Mouse (Mus musculus) CH12.LX (cell line): ENCODE data around the gene Cebpg. TPM values are rescaled to one million over a fixed set of nuclear protein-coding genes. Genes with fewer than 3 reads are reported as not detected.

Experiments
- DNase-seq: peaks from one replicate; pipeline ENCODE4 v3.0.0-alpha.2; 2013; ENCODE audit errors: extremely low read depth
- H3K27ac ChIP-seq: 2 replicates; pipeline ENCODE4 v1.5.1; 2012; ENCODE audit warnings: low read depth, mild to moderate bottlenecking, control low read depth, moderate library complexity; ENCODE audit not compliant: insufficient read depth
- H3K27me3 ChIP-seq: replicated peaks from 2 replicates; pipeline ENCODE3; 2012; ENCODE audit warnings: inconsistent platforms
- H3K36me3 ChIP-seq, 2 experiments: replicated peaks in 1 of 2; 2 replicates each; pipeline versions ENCODE3 to v1.6.1; 2012; ENCODE audit warnings: inconsistent platforms in 1 of 2, low read length in 1 of 2, mild to moderate bottlenecking in 1 of 2, mixed read lengths in 1 of 2, moderate library complexity in 1 of 2; ENCODE audit not compliant: control insufficient read depth in 1 of 2, insufficient read depth in 1 of 2
- H3K4me1 ChIP-seq, 2 experiments: 2 replicates each; pipeline ENCODE4 v1.6.1; 2012; ENCODE audit warnings: inconsistent platforms in 1 of 2, moderate library complexity in 1 of 2; ENCODE audit not compliant: insufficient read depth in 2 of 2, control insufficient read depth in 1 of 2
- H3K4me2 ChIP-seq: 2 replicates; pipeline ENCODE4 v1.6.1; 2012; ENCODE audit warnings: low read depth, mild to moderate bottlenecking, control low read depth; ENCODE audit not compliant: poor library complexity, insufficient read depth, severe bottlenecking
- H3K4me3 ChIP-seq, 3 experiments: fragments of 150-350 bp in 1 of 3; sonication (generic) in 1 of 3; replicated peaks in 1 of 3; 2 replicates each; pipeline versions ENCODE3 to v1.5.1; 2011 to 2012; ENCODE audit warnings: low read depth in 2 of 3, low read length in 2 of 3, mild to moderate bottlenecking in 2 of 3, moderate library complexity in 2 of 3, control low read depth in 1 of 3, improper control_type of control experiment in 1 of 3, inconsistent platforms in 1 of 3, mixed read lengths in 1 of 3; ENCODE audit not compliant: poor library complexity in 1 of 3
- H3K79me2 ChIP-seq: replicated peaks from 2 replicates; pipeline ENCODE4 v1.6.1; 2012; ENCODE audit warnings: mild to moderate bottlenecking, moderate library complexity; ENCODE audit not compliant: control insufficient read depth, poor library complexity, insufficient read depth, severe bottlenecking; ENCODE audit errors: extremely low read depth
- H3K9ac ChIP-seq: 2 replicates; pipeline ENCODE4 v1.6.1; 2012; ENCODE audit warnings: low read depth, mild to moderate bottlenecking, control low read depth, moderate library complexity; ENCODE audit not compliant: insufficient read depth
- H3K9me3 ChIP-seq: replicated peaks from 2 replicates; pipeline ENCODE3; 2012; ENCODE audit warnings: low read length, inconsistent platforms, mixed read lengths
- BHLHE40 ChIP-seq: IDR thresholded peaks from 2 replicates; pipeline ENCODE4 v1.6.1; 2011; ENCODE audit warnings: mild to moderate bottlenecking, low read depth, low read length, improper control_type of control experiment
- CHD2 ChIP-seq: IDR thresholded peaks from 2 replicates; pipeline ENCODE4 v1.6.1; 2011; ENCODE audit warnings: low read length, improper control_type of control experiment
- E2F4 ChIP-seq: IDR thresholded peaks from 2 replicates; pipeline ENCODE4 v1.6.1; 2011; ENCODE audit warnings: low read depth, low read length, improper control_type of control experiment; ENCODE audit not compliant: insufficient replicate concordance
- ELF1 ChIP-seq: IDR thresholded peaks from 2 replicates; pipeline ENCODE4 v1.6.1; 2014; ENCODE audit warnings: low read depth, mild to moderate bottlenecking, inconsistent platforms, low read length, improper control_type of control experiment
- ETS1 ChIP-seq: conservative IDR thresholded peaks from 2 replicates; pipeline ENCODE4 v1.6.1; 2012; ENCODE audit warnings: low read depth, mild to moderate bottlenecking, inconsistent platforms, low read length, improper control_type of control experiment, moderate library complexity
- GABPA ChIP-seq: IDR thresholded peaks from 2 replicates; pipeline ENCODE4 v1.6.1; 2012; ENCODE audit warnings: low read depth, low read length, improper control_type of control experiment, inconsistent platforms; ENCODE audit not compliant: insufficient replicate concordance
- JUN ChIP-seq: IDR thresholded peaks from 2 replicates; pipeline ENCODE4 v1.6.1; 2011; ENCODE audit warnings: low read depth, mild to moderate bottlenecking, low read length, improper control_type of control experiment, moderate library complexity; ENCODE audit not compliant: insufficient read depth
- JUND ChIP-seq: conservative IDR thresholded peaks from 2 replicates; pipeline ENCODE4 v1.6.1; 2011; ENCODE audit warnings: low read depth, low read length, improper control_type of control experiment
- MAFK ChIP-seq: IDR thresholded peaks from 2 replicates; pipeline ENCODE4 v1.6.1; 2011; ENCODE audit warnings: low read length, improper control_type of control experiment; ENCODE audit not compliant: insufficient replicate concordance
- MAX ChIP-seq: IDR thresholded peaks from 2 replicates; pipeline ENCODE4 v1.6.1; 2011; ENCODE audit warnings: low read length, improper control_type of control experiment
- MAZ ChIP-seq: IDR thresholded peaks from 2 replicates; pipeline ENCODE4 v1.6.1; 2012; ENCODE audit warnings: low read depth, mild to moderate bottlenecking, inconsistent platforms, low read length, improper control_type of control experiment, moderate library complexity
- PAX5 ChIP-seq: IDR thresholded peaks from 2 replicates; pipeline ENCODE4 v1.6.1; 2012; ENCODE audit warnings: low read length, inconsistent platforms, mixed read lengths
- POLR2A ChIP-seq: IDR thresholded peaks from 2 replicates; pipeline ENCODE4 v1.6.1; 2011; ENCODE audit warnings: low read depth, mild to moderate bottlenecking, improper control_type of control experiment, low read length
- POLR2AphosphoS2 ChIP-seq: IDR thresholded peaks from 2 replicates; pipeline ENCODE4 v1.6.1; 2011; ENCODE audit warnings: low read depth, low read length, improper control_type of control experiment
- RAD21 ChIP-seq: IDR thresholded peaks from 2 replicates; pipeline ENCODE4 v1.6.1; 2011; ENCODE audit warnings: low read depth, mild to moderate bottlenecking, low read length, improper control_type of control experiment, moderate library complexity
- RCOR1 ChIP-seq: conservative IDR thresholded peaks from 2 replicates; pipeline ENCODE4 v1.6.1; 2012; ENCODE audit warnings: low read depth, mild to moderate bottlenecking, inconsistent platforms, low read length, improper control_type of control experiment
- USF1 ChIP-seq: IDR thresholded peaks from 2 replicates; pipeline ENCODE4 v1.6.1; 2014; ENCODE audit warnings: low read depth, mild to moderate bottlenecking, inconsistent platforms, low read length, improper control_type of control experiment
- ZC3H11A ChIP-seq: IDR thresholded peaks from 2 replicates; pipeline ENCODE4 v1.6.1; 2012; ENCODE audit warnings: low read depth, mild to moderate bottlenecking, inconsistent platforms, low read length, improper control_type of control experiment
- ZKSCAN1 ChIP-seq: IDR thresholded peaks from 2 replicates; pipeline ENCODE4 v1.6.1; 2012; ENCODE audit warnings: low read depth, inconsistent platforms, low read length, improper control_type of control experiment, borderline replicate concordance
- ZMIZ1 ChIP-seq: IDR thresholded peaks from 2 replicates; pipeline ENCODE4 v1.6.1; 2012; ENCODE audit warnings: low read depth, mild to moderate bottlenecking, inconsistent platforms, low read length, improper control_type of control experiment
- ZNF384 ChIP-seq: IDR thresholded peaks from 2 replicates; pipeline ENCODE4 v1.6.1; 2012; ENCODE audit warnings: low read depth, low read length, improper control_type of control experiment, inconsistent platforms
- dilution Hi-C: fragments of 300-500 bp; cut with MboI; formaldehyde crosslinking; loops from 2 replicates; pipeline ENCODE4 v1.14.3; 2020; ENCODE audit warnings: low sequenced_read_pairs; ENCODE audit not compliant: extremely low pct_unique_long_range_greater_than_20kb, extremely low pct_ligation_motif_present
- in situ Hi-C: fragments of 300-500 bp; cut with MboI; formaldehyde crosslinking; loops from 3 replicates; pipeline ENCODE4 v1.14.3; 2019; ENCODE audit warnings: low sequenced_read_pairs, low pct_ligation_motif_present, low pct_unique_long_range_greater_than_20kb, mixed read lengths
- polyA plus RNA-seq: library from polyadenylated mRNA; unstranded; fragments of >175 nt; gene quantifications from 2 replicates; pipeline ENCODE4 v1.2.1, GENCODE M21; 2012; ENCODE audit warnings: low read depth; ENCODE audit not compliant: insufficient read length
- total RNA-seq, 2 experiments: library from RNA; depleted of rRNA; stranded (reverse); fragments of 300-350 nt in 1 of 2; fragments of >200 nt in 1 of 2; gene quantifications; 2 replicates each; pipeline ENCODE4 v1.2.3; 2012 to 2014

The Cebpg gene
- total and polyA plus RNA-seq, 3 experiments = 23.5 to 34.6 (median 25.3) TPM

DNA sequence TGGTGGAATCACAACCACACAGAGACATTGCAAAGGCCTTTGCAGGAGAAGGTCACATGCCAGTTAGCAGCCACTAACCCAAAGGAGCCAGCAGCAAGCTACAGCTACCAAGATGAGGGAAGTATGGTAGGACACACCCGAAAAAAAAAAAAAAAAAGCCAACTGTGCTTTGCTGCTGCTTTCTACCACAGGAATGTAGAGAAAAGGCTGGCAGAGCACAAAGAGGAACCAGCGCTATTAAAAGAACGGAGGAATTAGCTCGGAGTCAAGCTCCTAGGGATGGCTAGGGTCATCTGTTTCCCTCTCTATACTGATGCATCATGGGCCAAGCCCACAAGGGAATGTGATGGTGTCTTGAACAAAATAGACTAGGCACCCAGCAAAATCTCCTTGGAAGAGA, 42.4 kb upstream of the Cebpg start:
- Histone ChIP-seq H3K4me3 (no peak overlapping the region), H3K36me3 (no peaks in the 10 kb centered on the region), H3K9me3 (peaks cover 6% of the 10 kb centered on the region), H3K9ac (no peak overlapping the region), H3K79me2 (no peaks in the 10 kb centered on the region), H3K27ac (no peak overlapping the region), H3K4me1 (peaks cover 3 to 5% of the 10 kb centered on the region in 2 experiments; a peak in 3 of 4 replicates), H3K27me3 (no peaks in the 10 kb centered on the region), H3K4me2 (no peak overlapping the region)
- dilution Hi-C loops = no loop called here
- no peak for TF ChIP-seq POLR2AphosphoS2
- TF ChIP-seq CHD2 = no peak
- no peak for TF ChIP-seq ZNF384
- TF ChIP-seq BHLHE40 = no peak
- DNase-seq = no peak
- in situ Hi-C loops = no loop called here

DNA sequence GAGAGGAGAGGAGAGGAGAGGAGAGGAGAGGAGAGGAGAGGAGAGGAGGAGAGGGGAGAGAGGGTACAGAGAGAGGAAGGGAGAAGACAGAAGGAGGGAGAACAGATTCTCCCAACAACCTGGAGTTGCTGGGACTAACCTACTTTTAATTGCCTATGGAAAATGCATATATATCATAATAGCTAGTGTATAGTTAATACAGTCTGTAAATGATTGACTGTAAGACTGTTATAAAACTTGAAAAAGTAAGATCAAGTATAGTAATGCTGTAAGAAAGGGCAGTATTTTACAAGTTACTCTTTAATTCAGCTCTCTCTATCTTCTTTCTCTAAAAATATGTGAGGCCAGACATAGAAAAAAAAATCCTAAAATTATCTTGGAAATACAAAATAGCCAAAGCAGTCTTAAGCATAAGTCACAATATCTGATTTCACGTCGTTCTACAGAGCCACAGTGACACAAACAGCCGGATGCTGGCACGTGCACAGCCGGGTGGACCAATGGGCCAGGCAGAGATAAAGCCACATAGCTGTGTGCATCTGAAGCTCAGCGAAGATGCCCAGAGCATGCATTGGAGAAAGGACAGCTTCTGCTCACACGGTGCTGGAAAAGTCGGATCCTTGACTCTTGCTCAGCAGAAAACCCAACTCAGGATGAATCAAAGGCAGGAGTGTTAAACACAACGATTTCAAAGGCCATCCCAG, 38.8 kb upstream of the Cebpg start:
- H3K79me2 ChIP-seq = no peaks in the 10 kb centered on the region
- TF ChIP-seq GABPA (no peak), POLR2A (no peak), ZMIZ1 (no peak), RAD21 (no peak), MAFK (no peak), MAX (no peak), MAZ (no peak)

DNA sequence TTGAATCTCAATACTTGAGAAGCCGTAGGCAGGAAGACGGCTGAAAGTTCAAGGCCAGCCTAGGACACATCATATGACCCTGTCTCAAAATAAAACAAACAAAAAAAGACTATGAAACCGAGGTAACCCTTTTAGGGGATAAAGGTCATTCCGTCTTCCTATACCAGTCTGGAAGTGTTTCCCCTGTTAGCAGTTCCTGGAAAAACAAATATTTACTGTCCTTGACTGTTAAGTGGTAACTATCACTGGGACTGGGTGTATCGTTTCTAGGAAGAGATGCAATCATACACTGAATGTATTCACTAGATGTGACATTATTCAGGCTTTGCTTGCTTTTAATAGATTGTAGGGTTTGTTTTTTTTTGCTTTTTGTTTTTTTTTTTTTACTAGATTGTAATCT, 34.2 kb upstream of the Cebpg start:
- H3K36me3 ChIP-seq = no peaks in the 10 kb centered on the region
- DNase-seq = no peak
- dilution Hi-C loops = no loop called here
- TF ChIP-seq MAX (no peak), CHD2 (no peak), E2F4 (no peak), MAZ (no peak), PAX5 (no peak), ETS1 (no peak), ELF1 (no peak), ZC3H11A (no peak), RCOR1 (no peak), JUN (no peak), POLR2AphosphoS2 (no peak), USF1 (no peak), MAFK (no peak), JUND (no peak), ZKSCAN1 (no peak)
- TF ChIP-seq, all 38 proteins: peak for 0
- Histone ChIP-seq H3K27me3 (no peaks in the 10 kb centered on the region), H3K4me3 (no peak overlapping the region), H3K9ac (no peak overlapping the region), H3K27ac (no peak overlapping the region), H3K79me2 (no peaks in the 10 kb centered on the region), H3K4me1 (no peaks in the 10 kb centered on the region), H3K9me3 (no peaks in the 10 kb centered on the region), H3K4me2 (no peak overlapping the region)
- in situ Hi-C loops = no loop called here

More for the DNA sequence above, 38.8 kb upstream of the Cebpg start:
- Histone ChIP-seq H3K27me3 (no peaks in the 10 kb centered on the region), H3K4me1 (peaks cover 3 to 5% of the 10 kb centered on the region in 2 experiments; a peak in 3 of 4 replicates), H3K9me3 (no peaks in the 10 kb centered on the region), H3K4me3 (no peak overlapping the region), H3K9ac (no peak overlapping the region), H3K36me3 (no peaks in the 10 kb centered on the region), H3K4me2 (no peak overlapping the region), H3K27ac (no peak overlapping the region)
- DNase-seq = no peak
- dilution Hi-C loops (no loop called here), in situ Hi-C loops (no loop called here)
